Mouse (Mus musculus) midbrain, embryonic 11.5 days (tissue): ENCODE measurements around the gene Fndc9. TPM values are rescaled to one million over a fixed set of nuclear protein-coding genes. Genes with fewer than 3 reads are reported as not detected.

Experiments
- ATAC-seq: fragments of 200-750 bp; cut with Nextera tagmentation; 2 replicates; pipeline ENCODE4 v1.8.0; 2017; ENCODE audit warnings: moderate TSS enrichment, moderate library complexity; ENCODE audit not compliant: low FRiP score
- DNase-seq: peaks from one replicate; pipeline ENCODE4 v3.0.0; 2015; ENCODE audit warnings: low spot score; ENCODE audit errors: missing footprints
- H3K27ac ChIP-seq: fragments of 300-500 bp; sonication (generic); 2 replicates; pipeline ENCODE4 v1.5.1; 2014; ENCODE audit warnings: low read depth, low read length
- H3K27me3 ChIP-seq: fragments of 300-500 bp; sonication (generic); 2 replicates; pipeline ENCODE4 v1.6.1; 2014; ENCODE audit warnings: mild to moderate bottlenecking, low read length, moderate library complexity, mixed read lengths; ENCODE audit not compliant: control insufficient read depth, insufficient read depth
- H3K36me3 ChIP-seq: fragments of 300-500 bp; sonication (generic); 2 replicates; pipeline ENCODE4 v1.6.1; 2014; ENCODE audit warnings: mild to moderate bottlenecking, low read length, moderate library complexity, mixed read lengths; ENCODE audit not compliant: control insufficient read depth, insufficient read depth
- H3K4me1 ChIP-seq: fragments of 300-500 bp; sonication (generic); 2 replicates; pipeline ENCODE4 v1.6.1; 2014; ENCODE audit warnings: low read length; ENCODE audit not compliant: control insufficient read depth, insufficient read depth
- H3K4me2 ChIP-seq: fragments of 300-500 bp; sonication (generic); 2 replicates; pipeline ENCODE4 v1.6.1; 2014; ENCODE audit warnings: mild to moderate bottlenecking, moderate library complexity
- H3K4me3 ChIP-seq: fragments of 300-500 bp; sonication (generic); 2 replicates; pipeline ENCODE4 v1.5.1; 2014; ENCODE audit warnings: low read depth, low read length
- H3K9ac ChIP-seq: fragments of 300-500 bp; sonication (generic); 2 replicates; pipeline ENCODE4 v1.6.1; 2014; ENCODE audit warnings: low read length
- H3K9me3 ChIP-seq: fragments of 300-500 bp; sonication (generic); 2 replicates; pipeline ENCODE4 v1.6.1; 2016; ENCODE audit warnings: low read length; ENCODE audit not compliant: control insufficient read depth
- WGBS: fragments of 180-500 bp; shearing (Covaris S2); extraction: QIAGEN DNeasy Blood & Tissue Kit; methylation state at CpG from one replicate; pipeline ENCODE4 v1.1.7; 2014; 5-methylcytosine and 5-hydroxymethylcytosine counted together
- polyA plus RNA-seq: library from polyadenylated mRNA; unstranded; fragments of >200 nt; fragmentation: Nextera tagmentation; extraction: Ambion mirVana; gene quantifications from 2 replicates; pipeline ENCODE4 v1.2.1, GENCODE M21; 2014

Fndc9 gene
- polyA plus RNA-seq = 1.1 and 1.2 TPM in 2 replicates

DNA sequence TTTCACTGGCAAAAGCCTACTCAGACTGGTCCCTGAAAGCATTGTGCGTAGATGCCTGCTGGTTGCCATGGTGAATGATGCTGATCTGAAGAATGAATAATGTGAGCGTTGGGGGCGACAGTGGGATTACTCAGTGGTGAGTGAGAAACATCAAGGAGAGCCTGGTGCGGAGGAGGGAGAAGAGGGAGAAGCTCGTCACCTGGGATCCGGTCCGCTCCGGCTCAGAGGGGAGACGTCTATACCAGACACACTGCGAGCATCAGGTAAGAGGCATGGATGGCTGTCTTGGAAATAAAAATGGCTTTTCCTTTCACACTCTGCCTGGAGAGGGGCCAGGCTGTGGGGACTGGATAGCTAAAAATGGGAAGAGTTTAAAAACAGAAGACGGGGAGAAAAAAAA, at the start of gene Fndc9:
Gene Fndc9, plus strand, starts transcription at position 198 of the 400 bp plus-strand sequence.
- H3K4me3 ChIP-seq = no peak within 1 kb of the TSS
- DNase-seq = no peak
- H3K4me1 ChIP-seq = peaks cover 11% of the 10 kb centered on the region
- no peaks in the 10 kb centered on the region for H3K27me3 ChIP-seq
- H3K27ac ChIP-seq = no peak within 1 kb of the TSS
- H3K9me3 ChIP-seq = no peaks in the 10 kb centered on the region
- WGBS = 20% methylated on average over 11 of the region's 11 CpGs
- H3K36me3 ChIP-seq = peaks cover 7% of the 10 kb centered on the region
- peak; percentile 79 for ATAC-seq
- H3K9ac ChIP-seq = peak within 1 kb of the TSS; percentile 18; the same call in 1 of the 2 replicates
- peak within 1 kb of the TSS; percentile 30 for H3K4me2 ChIP-seq

DNA sequence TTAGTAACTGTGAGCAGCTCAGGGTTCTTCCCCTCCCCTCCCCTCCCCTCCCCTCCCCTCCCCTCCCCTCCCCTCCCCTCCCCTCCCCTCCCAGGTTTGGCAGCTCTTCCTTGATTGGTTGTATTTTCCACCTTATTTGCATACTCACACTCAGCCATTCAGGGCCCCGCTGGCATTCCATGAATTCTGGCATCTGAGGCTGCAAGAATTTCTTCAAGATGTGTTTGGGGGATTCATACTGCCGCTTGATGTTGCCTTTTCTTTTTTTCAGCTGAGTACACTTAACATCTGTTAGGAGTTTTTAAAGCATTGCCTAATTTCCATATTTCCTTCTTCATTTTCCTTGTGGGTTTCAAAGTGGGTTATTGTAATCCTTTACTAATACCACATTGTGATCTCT, 47.0 kb upstream of the Fndc9 start:
- H3K9me3 ChIP-seq = no peaks in the 10 kb centered on the region
- WGBS = 78% methylated on average over 2 of the region's 2 CpGs

DNA sequence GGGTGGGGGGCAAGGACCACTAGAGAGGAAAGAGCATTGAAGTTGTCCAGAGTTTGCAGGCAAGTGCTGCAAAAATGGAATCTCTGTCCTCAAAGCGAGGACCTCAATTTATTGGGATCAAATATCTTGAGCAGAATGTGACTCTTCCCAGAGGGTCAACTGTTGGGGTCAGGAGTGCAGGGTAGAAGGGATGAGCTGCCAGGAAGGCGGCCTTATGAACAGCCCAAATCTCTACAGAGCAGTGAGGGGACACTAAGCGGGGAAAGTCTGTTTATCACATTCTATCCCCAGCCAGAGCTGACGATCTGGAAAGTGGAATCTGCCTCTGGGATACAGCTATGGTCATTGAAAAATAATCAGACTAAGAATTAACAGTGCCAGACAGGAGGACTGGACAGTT, 41.2 kb upstream of the Fndc9 start:
- 72% methylated on average over 4 of the region's 4 CpGs for WGBS
- H3K4me3 ChIP-seq = no peak overlapping the region
- H3K36me3 ChIP-seq = no peaks in the 10 kb centered on the region; the same call in 1 of the 2 replicates

More for the DNA sequence above, 47.0 kb upstream of the Fndc9 start:
- Histone ChIP-seq H3K9ac (no peak overlapping the region), H3K4me1 (no peaks in the 10 kb centered on the region), H3K4me2 (no peak overlapping the region), H3K36me3 (no peaks in the 10 kb centered on the region; the same call in 1 of the 2 replicates), H3K27ac (no peak overlapping the region), H3K27me3 (no peaks in the 10 kb centered on the region), H3K4me3 (no peak overlapping the region)
- ATAC-seq (no peak), DNase-seq (peak; percentile 73)

DNA sequence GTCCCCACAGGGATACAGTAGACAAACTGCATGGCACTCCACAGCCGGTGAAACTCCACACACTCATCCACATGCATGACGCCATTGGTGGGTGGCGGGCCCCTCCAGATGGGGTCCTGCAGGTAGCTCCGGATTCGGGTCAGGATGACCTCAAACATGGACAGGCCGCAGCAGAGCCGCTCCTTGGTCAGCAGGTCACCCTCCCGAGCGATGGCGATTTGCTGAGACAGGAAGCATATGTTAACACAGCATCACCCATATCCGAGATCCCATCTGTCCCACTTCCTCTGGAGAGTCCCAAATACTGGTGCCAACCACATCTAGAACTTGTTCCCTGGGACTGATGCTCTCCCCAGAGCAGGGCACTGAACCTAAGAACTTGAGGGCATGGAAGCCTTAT, 34.7 kb upstream of the Fndc9 start:
- no peak overlapping the region for H3K4me2 ChIP-seq
- H3K27me3 ChIP-seq = no peaks in the 10 kb centered on the region
- DNase-seq (no peak), ATAC-seq (no peak)
- H3K4me3 ChIP-seq = no peak overlapping the region
- H3K27ac ChIP-seq = no peak overlapping the region
- WGBS = 94% methylated on average over 11 of the region's 11 CpGs
- H3K9ac ChIP-seq = no peak overlapping the region
- no peaks in the 10 kb centered on the region for H3K36me3 ChIP-seq
- H3K4me1 ChIP-seq = 0 out of 2 replicates have a peak, but pooled peaks cover 2% of the 10 kb centered on the region
- no peaks in the 10 kb centered on the region for H3K9me3 ChIP-seq

More for the DNA sequence above, 41.2 kb upstream of the Fndc9 start:
- no peaks in the 10 kb centered on the region for H3K27me3 ChIP-seq
- DNase-seq (peak; percentile 37), ATAC-seq (no peak)
- H3K9ac ChIP-seq = no peak overlapping the region
- H3K9me3 ChIP-seq = no peaks in the 10 kb centered on the region
- no peak overlapping the region for H3K4me2 ChIP-seq
- no peaks in the 10 kb centered on the region for H3K4me1 ChIP-seq
- no peak overlapping the region for H3K27ac ChIP-seq

DNA sequence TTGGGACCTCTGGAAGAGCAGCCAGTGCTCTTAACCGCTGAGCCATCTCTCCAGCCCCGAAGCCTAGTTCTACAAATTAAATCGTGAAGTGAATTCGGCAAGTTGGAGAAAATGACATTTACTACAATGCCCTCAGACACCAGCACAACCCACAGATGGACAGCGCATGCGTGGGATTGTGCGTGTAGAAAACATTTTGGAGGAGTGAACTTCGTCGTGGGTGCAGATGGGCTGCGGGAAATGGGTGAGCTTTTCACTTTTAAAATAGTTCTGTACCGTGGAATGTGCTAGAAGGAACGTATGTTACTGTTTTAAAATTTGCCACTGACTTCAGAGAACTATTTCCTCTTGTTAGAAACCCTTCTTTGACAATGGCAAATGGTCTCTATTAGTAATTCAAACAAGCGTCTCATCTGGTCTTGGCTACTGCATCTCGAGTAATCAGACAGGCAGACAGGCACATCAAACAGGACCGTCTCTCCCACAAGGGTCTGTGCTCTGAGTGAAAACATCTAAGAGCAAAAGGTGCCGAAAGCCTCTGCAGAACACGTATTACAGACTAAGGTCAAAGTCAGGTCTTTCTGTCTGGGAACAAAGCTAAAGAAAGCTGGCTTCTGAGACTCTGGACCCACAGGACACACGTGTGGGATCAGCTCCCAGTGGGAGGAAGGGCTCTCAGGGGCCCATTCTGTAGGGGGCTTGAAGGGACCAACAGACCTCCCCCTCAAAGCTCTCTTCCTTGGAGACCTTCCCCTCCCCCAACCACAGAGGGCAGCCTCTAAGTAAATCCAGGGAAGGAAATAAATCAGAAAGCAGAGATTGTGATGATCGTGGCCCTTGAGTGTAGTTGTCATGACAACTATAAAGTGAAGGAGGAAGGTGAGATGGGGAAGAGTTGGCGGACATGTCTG, 33.4 kb upstream of the Fndc9 start:
- H3K27me3 ChIP-seq = no peaks in the 10 kb centered on the region
- no peak overlapping the region for H3K9ac ChIP-seq
- H3K27ac ChIP-seq = no peak overlapping the region
- no peaks in the 10 kb centered on the region for H3K9me3 ChIP-seq
- 0 out of 2 replicates have a peak, but pooled peaks cover 2% of the 10 kb centered on the region for H3K4me1 ChIP-seq
- 76% methylated on average over 20 of the region's 20 CpGs for WGBS
- no peak for DNase-seq
- H3K36me3 ChIP-seq = no peaks in the 10 kb centered on the region
- no peak overlapping the region for H3K4me3 ChIP-seq
- no peak for ATAC-seq
- no peak overlapping the region for H3K4me2 ChIP-seq

DNA sequence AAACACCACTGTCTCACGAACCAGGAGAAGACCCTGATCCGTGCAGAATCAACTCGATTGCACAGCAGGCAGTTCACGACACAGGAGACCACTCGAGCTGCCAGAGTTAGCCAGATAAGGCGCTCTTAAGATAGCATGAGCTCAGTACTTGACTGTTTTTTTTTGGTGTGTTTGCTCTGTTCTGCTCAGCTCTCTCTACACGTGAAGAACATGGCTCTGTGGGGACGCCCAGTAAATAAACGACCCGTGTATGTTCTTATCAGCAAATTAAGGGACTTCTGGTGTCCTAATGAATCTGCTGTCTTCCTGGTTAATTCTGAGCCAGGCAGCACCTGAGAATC, 32.8 kb upstream of the Fndc9 start:
- 66% methylated on average over 10 of the region's 10 CpGs for WGBS
- no peak overlapping the region for H3K27ac ChIP-seq
- H3K27me3 ChIP-seq = no peaks in the 10 kb centered on the region
- H3K9ac ChIP-seq = no peak overlapping the region
- H3K4me2 ChIP-seq = no peak overlapping the region
- ATAC-seq (no peak), DNase-seq (no peak)
- no peaks in the 10 kb centered on the region; the same call in 1 of the 2 replicates for H3K36me3 ChIP-seq
- H3K4me3 ChIP-seq = no peak overlapping the region
- 0 out of 2 replicates have a peak, but pooled peaks cover 2% of the 10 kb centered on the region for H3K4me1 ChIP-seq
- no peaks in the 10 kb centered on the region for H3K9me3 ChIP-seq

DNA sequence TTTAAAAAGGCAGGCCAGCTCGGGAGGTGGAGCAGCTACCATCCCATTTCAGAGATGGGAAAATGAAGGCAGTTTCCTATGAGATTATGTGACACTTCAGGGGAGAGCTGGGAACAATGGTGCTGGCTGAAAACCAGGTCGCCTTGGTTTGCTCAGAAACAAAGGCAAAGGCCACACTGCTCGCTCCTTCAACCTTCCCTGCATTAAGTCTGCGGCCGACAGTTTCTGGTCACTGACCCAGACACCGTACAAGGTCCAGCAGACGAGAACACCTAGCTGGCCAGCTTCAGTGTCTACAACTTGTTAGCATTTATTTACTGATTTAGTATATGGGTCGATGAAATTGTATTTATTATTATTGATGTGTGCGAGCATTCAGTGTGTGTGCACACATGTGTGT, 30.5 kb upstream of the Fndc9 start:
- DNase-seq = no peak
- Histone ChIP-seq H3K27ac (no peak overlapping the region), H3K9me3 (no peaks in the 10 kb centered on the region), H3K27me3 (no peaks in the 10 kb centered on the region), H3K9ac (no peak overlapping the region), H3K4me1 (0 out of 2 replicates have a peak, but pooled peaks cover 2% of the 10 kb centered on the region), H3K4me2 (no peak overlapping the region), H3K4me3 (no peak overlapping the region), H3K36me3 (no peaks in the 10 kb centered on the region; the same call in 1 of the 2 replicates)
- 88% methylated on average over 9 of the region's 9 CpGs for WGBS
- no peak for ATAC-seq

DNA sequence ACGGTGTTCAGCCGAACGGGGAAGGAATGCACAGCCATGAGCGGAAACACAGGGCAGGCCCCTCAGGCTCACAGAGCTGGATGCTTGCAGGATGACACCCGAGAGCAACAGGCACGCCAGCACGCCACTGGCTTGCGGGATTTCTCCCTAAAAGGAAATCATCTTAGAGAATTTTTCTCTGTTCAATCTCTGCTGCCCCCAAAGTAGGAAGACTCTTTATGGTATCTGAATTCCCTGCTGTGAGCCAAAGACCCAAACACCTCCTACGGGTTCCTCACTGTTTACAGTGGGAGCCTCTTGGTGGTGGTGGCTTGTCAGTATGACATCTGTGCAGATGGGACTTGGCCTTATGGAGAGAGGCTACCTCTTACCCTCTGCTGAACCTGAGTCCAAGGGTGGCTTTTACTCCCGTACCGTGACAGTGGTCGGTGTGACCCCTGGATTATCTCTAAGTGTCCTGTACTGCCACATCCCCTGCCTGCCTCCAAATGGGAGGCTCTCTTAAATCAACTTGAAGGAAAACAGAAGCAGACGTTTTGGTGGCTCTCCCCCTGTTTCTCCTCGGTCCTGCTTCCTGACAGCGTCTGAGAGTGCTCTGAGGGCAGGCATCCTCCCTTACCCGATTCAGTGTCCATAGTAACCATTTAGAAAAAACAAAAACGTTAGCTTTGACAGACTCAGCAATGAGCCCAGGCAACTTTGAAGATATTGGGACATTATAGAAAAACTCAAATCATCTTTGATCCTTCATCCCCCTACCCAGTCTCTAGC, 29.5 kb upstream of the Fndc9 start:
- 74% methylated on average over 17 of the region's 17 CpGs for WGBS
- no peak for ATAC-seq
- no peaks in the 10 kb centered on the region; the same call in 1 of the 2 replicates for H3K36me3 ChIP-seq

DNA sequence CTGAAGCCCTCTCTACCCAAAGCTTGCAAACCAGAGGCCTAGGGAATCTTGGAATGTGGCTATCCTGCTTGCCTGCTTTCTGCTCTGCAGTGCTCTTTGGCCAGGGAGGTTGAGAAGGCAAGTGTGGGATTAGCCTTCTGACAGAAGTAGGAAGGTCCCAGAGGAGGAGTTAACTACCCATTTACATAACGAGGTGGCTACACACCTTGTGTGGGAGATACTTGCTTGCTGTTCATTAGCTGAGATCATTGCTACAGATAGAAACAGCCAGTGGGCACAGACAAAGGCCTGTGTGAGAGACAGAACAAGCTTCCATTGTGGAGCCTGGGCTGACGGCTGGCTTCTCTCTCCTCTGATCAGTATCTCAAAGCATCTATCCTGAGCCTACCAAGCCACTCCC, 25.4 kb upstream of the Fndc9 start:
- Histone ChIP-seq H3K9me3 (no peaks in the 10 kb centered on the region), H3K27ac (no peak overlapping the region), H3K9ac (no peak overlapping the region), H3K4me3 (no peak overlapping the region), H3K36me3 (no peaks in the 10 kb centered on the region; the same call in 1 of the 2 replicates), H3K27me3 (no peaks in the 10 kb centered on the region), H3K4me1 (no peaks in the 10 kb centered on the region), H3K4me2 (no peak overlapping the region)
- ATAC-seq (no peak), DNase-seq (no peak)
- WGBS = 53% methylated on average over 2 of the region's 2 CpGs

More for the DNA sequence above, 29.5 kb upstream of the Fndc9 start:
- H3K4me1 ChIP-seq = 0 out of 2 replicates have a peak, but pooled peaks cover 2% of the 10 kb centered on the region
- H3K4me2 ChIP-seq = no peak overlapping the region
- DNase-seq = no peak
- H3K4me3 ChIP-seq = no peak overlapping the region
- H3K27me3 ChIP-seq = no peaks in the 10 kb centered on the region
- no peak overlapping the region for H3K27ac ChIP-seq
- H3K9ac ChIP-seq = no peak overlapping the region
- no peaks in the 10 kb centered on the region for H3K9me3 ChIP-seq
